Mouse (Mus musculus): Measurements from ENCODE around the gene Crygn.
A peak's percentile ranks its signal among the peaks of the same experiment; 100 is the strongest.

Gene Crygn

GRCm38 (mm10) chr5:24747533-24747932 is 10.3 kb downstream of the Crygn start:
- DNase-seq (ENCODE audit: low spot score in 2 of 2) = no peak

DNA sequence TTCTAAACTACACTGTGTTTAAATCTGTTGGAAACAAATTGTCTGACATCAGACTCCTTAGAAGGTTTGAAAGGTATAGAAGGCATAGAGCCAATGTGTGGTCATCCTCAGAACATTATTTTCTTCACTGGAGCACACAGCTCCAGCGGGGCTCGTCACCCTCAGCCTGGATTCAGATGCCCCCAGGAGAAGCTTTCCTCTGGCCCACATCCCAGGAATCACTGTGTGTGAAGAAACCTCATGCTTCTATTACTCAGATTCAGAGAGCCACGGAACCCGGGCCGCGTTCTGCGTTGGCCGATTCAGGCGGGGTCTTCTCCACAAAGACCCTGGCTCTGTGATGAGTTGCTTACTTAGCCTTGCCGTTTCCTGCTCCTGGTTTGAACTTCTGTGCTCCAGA is 13.9 kb downstream of the Crygn start:
- DNase-seq (ENCODE audit: low spot score in 2 of 2) = no peak

- no peak for DNase-seq (ENCODE audit: low spot score in 2 of 2)
Observed at GRCm38 (mm10) chr5:24741172-24741885, 16.5 kb downstream of the Crygn start.

DNA sequence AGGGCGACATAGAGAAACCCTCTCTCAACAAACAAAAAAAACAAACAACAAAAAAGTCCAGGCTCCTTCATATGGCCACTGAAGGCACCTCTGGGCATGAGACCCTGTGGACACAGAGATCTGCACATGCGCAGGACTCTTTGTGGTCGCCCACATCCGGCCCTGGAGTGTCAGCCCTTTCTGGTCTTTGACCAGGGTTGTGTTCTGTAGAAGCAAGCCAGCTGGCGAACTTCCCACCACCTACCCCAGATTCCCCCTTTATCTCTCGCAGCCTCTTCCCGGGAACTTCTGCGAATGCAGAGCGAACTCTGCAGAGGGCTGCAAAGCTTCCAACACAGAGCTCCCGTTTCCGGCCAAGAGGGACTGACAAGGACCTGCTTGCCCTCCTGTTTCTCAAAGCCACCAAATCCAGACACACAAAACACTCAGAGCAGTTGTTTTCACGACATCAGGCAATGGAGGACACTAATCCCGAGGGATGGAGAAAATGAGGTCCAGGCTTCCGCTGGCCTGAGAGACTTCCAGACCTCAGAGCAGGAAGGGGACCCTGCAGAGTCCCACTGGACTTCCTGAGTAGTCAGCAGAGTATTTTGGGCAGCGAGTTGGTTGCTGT is 18.6 kb downstream of the Crygn start:
- peak; percentile 43 to 50 for DNase-seq (ENCODE audit: low spot score in 2 of 2)

DNA sequence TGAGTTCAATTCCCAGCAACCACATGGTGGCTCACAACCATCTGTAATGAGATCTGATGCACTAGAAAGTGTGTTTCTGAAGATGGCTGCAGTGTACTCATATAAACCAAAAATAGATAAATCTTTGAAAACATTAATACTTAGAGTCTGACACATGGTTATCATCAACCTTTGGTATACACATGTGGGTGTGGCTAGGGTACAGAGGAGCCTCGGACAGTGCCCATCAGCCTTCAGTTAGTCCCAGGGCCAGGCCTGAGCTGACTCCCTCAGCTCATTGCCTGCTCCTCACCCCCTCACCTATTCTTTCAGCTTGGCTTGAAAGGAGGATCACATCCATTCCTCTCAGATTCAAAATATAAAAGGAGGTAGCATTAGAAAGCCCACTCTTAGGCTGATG is 19.3 kb downstream of the Crygn start:
- DNase-seq (ENCODE audit: low spot score in 2 of 2) = no peak

DNA sequence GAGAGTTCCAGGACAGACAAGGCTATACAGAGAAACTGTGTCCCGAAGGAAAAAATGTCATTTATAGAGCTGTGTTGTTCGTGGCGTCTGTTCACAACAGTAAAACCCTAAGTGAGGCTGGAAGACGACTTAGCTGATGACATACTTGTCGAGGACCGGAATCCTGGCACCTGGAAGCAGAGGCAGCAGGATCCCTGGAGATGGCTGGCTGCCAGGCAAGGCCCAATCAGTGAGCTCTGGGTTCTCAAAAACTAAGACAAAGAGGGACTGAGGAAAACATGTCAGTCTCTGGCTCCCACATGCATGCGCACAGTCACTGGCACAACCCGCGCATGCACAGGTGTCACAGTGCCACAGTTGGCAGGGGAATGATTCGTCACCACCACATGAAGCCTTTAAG is 20.2 kb downstream of the Crygn start:
- no peak for DNase-seq (ENCODE audit: low spot score in 2 of 2)

- DNase-seq (ENCODE audit: low spot score in 2 of 2) = no peak
Observed at GRCm38 (mm10) chr5:24733771-24734426, 23.9 kb downstream of the Crygn start.

DNA sequence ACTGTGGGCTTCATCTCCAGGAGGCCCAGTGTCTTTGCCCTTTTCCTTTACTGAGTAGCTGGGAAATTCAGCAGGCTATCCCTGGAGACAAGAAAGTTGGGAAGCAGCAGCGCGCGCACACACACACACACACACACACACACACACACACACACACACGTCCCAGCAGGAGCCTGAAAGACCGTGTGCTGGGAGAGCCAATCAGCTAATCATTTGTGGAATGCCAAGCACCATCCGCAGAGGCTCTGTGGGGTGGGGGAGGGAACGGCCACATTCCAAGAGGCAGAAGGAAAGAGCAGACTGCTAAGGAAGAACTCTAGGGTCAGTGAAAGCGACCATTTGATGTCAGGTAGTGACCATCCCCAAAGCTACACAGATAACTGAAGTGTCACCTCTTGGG is 24.7 kb downstream of the Crygn start:
- no peak for DNase-seq (ENCODE audit: low spot score in 2 of 2)

- DNase-seq (ENCODE audit: low spot score in 2 of 2) = no peak
Observed at GRCm38 (mm10) chr5:24730986-24731385, 26.8 kb downstream of the Crygn start.

DNA sequence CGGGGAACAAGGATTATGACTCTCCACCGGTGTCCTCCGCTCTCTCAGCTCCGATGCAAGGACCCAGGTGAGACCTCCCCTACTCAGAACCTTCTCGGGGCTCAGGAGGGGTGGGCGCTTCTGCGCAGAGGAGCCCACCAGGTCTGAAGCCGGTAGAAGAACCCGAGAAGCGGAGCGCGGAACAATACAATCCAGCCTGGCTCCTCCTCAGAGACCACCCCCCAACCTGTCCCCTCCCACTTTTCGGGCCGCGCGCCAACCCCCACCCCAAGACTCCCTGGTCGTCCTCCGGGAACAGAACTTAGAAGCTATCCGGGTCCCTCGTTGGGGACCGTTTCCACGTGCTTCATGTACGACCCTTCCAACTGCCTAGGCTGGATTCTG is 27.3 kb downstream of the Crygn start, which contains the start of gene Wdr86:
TSS of gene Wdr86 (minus strand) at position 240 of the 384 bp plus-strand sequence.
- DNase-seq (ENCODE audit: low spot score in 2 of 2) = no peak

- no peak for DNase-seq (ENCODE audit: low spot score in 2 of 2)
Observed at GRCm38 (mm10) chr5:24729797-24730487, 27.9 kb downstream of the Crygn start.

DNA sequence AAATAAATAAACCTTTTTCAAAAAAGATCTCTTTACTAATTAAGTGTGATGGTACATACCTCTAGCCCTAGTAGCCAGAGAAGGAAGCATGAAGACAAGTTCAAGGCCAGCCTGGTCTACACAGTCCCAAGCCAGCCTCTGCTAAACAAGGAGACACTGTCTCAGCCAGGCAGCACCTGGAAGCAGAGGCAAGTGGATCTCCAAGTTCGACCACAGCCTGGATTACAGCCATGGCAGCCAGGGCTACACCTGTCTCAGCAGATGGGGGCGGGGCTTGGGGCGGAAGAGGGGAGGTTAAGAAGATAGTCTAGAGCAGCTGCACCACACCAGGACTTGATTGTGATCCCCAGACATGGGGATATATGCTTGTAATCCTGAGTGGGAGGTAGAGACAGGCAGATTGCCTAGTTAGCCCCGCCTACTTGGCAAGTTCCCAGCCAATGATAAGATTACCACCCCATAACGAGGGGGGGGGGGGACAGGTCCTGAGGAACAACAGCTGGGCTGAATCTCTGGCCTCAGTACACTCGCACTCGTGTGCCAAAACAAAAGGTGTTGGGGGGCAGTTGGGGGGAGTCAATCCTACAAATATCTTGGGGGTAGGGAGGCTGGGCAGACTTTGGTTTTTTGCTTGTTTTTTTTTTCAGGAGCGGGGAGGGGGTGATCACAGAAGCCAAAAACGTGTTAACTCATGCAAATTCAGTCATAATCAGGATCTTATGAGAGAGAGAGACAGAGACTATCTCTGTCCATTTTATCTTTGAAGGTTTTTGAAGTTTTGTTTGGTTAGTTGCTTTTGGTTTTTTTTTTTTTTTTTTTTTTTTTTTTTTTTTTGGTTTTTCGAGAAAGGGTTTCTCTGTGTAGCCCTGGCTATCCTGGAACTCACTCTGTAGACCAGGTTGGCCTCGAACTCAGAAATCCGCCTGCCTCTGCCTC is 30.6 kb downstream of the Crygn start:
- no peak for DNase-seq (ENCODE audit: low spot score in 2 of 2)

- DNase-seq (ENCODE audit: low spot score in 2 of 2) = no peak
Observed at GRCm38 (mm10) chr5:24725897-24726296, 31.9 kb downstream of the Crygn start.

GRCm38 (mm10) chr5:24724805-24725204 is 33.0 kb downstream of the Crygn start:
- no peak for DNase-seq (ENCODE audit: low spot score in 2 of 2)

DNA sequence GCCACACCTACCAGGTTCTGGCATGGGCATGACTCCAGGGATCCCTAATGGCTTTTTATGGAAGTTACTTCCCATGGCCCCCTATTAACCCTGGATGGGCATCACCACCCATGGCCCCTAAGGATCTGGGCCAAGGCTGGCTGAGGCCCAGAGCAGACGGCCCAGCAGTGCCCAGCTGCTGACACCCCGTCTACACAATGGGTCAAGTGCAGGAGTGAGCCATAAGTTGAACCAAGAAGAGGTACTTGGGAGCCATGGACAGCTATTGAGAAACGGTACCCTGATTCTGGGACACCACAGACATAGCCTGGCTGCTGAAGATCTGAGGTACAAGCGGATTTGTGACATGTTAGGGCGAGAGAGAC is 33.6 kb downstream of the Crygn start:
- no peak for DNase-seq (ENCODE audit: low spot score in 2 of 2)

DNA sequence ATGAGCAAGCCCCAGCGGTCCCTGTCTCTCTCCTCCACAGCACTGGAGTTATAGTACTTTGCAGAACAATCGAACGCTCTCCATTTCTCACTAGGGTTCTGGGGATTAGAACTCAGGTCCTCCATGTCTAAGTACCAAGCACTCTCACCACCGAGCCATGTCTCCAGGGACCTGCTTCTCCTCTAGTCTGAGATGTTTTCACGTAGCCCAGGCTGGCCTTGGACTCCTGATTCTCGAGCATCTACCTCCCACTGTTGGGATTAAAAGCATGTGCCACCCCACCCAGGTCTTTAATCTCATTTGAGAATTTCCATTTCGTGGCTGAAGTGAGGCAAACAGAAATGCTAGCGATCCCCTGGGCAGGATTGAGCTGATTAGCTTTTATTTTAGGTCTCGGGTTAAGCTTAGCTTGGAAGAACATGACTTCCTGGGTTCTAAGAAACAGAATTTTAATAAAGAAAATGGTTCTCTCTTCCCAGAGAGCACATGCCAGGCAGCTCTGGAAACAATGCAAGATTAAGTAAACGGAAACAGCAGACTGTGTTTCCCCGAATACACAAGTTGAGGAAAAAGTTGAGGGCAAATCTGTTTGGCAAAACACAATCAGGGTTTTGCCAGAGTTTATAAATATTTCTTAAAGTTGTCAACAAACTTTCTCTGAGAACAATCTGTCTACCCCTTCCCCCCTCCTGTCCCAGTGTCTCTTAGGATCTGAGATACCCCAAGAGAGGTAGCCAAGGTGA is 34.1 kb downstream of the Crygn start:
- no peak for DNase-seq (ENCODE audit: low spot score in 2 of 2)

DNA sequence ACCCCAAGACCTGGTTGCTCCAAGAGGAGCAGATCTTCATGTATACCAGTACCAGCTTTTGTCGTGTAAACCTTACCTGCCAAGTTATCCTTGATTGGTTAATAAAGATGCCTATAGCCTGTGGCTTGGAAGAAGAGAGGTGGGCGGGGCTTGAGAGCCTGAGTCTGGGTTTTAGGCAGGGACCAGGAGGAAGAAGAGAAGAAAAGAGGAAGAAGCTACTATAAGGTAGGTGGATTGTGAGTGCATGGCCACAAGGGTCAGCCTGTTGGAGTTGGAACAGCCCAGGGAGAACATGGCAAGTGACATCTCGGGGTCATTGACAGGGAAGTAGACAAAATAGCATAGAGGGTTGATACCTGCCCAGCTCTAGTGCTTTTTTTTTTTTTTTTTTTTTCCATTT is 38.0 kb downstream of the Crygn start:
- no peak for DNase-seq (ENCODE audit: low spot score in 2 of 2)

- DNase-seq (ENCODE audit: low spot score in 2 of 2) = no peak
Observed at GRCm38 (mm10) chr5:24718076-24718475, 39.7 kb downstream of the Crygn start.

GRCm38 (mm10) chr5:24713987-24714386 is 43.8 kb downstream of the Crygn start:
- DNase-seq (ENCODE audit: low spot score in 2 of 2) = no peak

GRCm38 (mm10) chr5:24713199-24713598 is 44.6 kb downstream of the Crygn start:
- peak in 1 of 2 experiments; percentile 30 for DNase-seq (ENCODE audit: low spot score in 2 of 2)

- DNase-seq (ENCODE audit: low spot score in 2 of 2) = no peak
Observed at GRCm38 (mm10) chr5:24711615-24712014, 46.2 kb downstream of the Crygn start.

Data from frontal cortex, postnatal 10 days (tissue).